Mouse (Mus musculus): ENCODE results near the gene Ogn. TPM values are rescaled to one million over a fixed set of nuclear protein-coding genes. Genes with fewer than 3 reads are reported as not detected.
"Not testable (repeated sequence)": the region's sequence is repeated elsewhere in the genome, so short reads cannot be mapped to it uniquely, and the experiment has no call there.

The Ogn gene
- total RNA-seq (2021): 100 to 1,000 TPM; 115 to 119 TPM
- long read RNA-seq, experiment 1, transcript Ogn-201 (7 exons, 2,566 nt): major isoform, 33 of 68 reads
- long read RNA-seq, experiment 1, partial matches to known transcripts: 30 of 68 reads
- long read RNA-seq, experiment 1, other reads (novel, unspliced or antisense): 5 of 68 reads
- long read RNA-seq, experiment 2, transcript Ogn-201 (7 exons, 2,566 nt): major isoform, 23 of 53 reads
- long read RNA-seq, experiment 2, partial matches to known transcripts: 25 of 53 reads
- long read RNA-seq, experiment 2, other reads (novel, unspliced or antisense): 5 of 53 reads

DNA sequence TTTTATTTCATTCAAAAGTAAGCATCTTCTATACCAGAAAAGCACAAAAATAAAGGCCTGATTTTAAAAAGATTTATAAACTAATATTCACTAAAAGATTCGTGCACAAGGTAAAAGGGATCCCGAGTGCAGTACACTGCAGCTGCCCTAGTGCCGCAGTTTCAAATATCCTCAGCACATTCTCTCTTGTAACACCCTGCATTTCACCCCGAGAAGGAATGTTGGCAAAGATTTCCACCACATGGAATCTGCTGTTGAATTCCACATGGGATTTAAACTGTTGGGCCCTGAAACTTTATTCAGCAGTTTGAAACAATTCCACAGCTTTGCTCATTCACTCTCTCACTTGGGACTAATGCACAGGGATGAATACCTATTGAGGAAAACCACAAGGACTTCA is at the start of gene Ogn:
Ogn (plus strand) TSS at position 333 of the 400 bp plus-strand sequence.
- DNase-seq: peak; percentile 13

DNA sequence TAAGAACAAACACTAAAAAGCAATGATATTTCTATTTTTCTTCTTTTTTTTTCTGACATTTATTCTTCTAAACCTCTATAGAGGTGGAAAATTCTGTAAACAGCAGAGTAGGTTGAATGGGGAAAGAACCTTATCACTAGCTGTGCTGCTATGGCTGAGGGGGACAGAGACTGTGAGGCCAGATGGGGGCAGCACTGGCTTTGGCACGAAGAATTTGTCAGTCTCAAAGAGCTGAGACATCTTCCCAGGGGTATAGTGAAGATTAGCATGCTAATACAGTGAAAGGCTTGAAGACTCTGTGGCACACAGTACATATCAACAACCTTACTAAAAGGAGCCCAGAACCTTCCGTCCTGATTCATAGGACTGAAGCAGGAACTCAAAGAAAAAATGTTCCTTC is 48.7 kb upstream of the Ogn start:
- DNase-seq: peak; percentile 41

DNA sequence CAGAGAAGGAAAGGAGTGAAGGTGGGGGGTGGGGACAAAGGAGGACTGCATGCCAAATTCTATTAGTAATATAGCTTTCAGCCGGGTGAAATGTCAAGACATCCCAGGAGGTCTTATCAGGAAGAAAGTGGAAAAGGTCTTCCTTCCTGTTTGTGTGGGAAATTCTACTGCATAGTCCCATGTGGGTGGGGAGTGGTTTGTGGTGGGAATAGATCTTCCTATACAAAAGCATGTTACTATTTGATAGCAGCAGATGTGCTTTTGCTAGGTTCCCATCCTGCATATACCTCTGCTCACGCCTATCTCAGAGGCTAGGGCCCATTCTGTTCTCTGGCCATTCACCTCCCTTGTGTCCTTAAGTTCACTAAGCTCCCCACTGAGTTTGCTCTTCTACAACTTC is 47.0 kb upstream of the Ogn start:
- no peak for DNase-seq

DNA sequence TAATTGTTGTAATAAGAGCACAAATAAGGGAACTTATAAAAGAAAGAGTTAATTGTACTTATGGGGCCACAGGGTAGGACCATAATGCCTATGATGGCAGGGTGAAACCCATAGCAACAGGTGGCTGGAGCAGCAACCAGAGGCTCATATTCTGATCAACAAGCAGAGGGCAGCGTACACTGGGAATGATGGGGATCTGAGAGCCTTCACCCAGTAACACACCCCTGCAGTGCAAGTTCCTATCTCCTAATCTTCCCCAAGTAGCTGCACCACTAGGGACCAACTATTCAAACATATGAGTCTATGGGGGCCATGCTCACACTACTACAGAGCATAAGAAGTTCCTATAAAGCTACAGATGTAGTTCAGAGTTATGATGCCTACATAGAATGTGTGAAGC is 43.5 kb upstream of the Ogn start:
- DNase-seq: no peak

DNA sequence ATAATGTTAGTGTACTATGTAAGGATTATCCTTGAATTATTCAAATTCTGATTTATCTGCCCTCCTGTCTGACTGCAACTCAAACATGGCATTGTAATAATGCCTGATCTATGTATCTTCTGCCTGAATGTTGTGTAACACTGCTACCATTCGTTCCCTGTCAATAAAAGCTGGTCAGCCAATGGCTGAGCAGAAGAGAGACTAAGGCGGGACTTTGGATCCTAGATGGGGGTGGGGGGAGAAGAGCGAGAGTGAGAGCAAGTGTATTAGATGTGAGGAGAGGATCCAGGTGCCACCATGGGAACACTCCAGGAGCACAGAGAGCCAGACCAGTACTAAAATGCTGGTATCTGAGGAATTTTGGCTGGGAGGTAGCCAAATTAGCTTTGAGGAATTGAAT is 37.5 kb upstream of the Ogn start:
- no peak for DNase-seq

DNA sequence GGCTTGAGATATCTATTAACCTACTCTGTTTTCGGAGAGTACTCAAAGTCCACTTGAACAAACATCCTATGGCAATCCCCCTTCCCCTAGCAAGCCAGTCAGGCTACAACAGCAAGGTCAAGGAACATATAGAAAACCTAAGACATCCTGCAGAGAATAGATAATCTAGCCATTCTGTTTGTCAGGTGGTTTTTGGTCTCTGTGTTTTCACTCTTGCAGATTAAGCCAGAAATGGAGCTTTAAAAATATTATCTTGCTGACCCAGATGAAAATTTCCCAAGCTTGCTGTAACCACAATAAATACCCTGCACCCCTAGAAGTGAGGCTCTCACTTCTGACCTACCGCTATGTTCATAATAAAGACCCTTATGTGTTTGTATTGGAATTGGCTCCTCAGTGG is 36.4 kb upstream of the Ogn start:
- no peak for DNase-seq

DNA sequence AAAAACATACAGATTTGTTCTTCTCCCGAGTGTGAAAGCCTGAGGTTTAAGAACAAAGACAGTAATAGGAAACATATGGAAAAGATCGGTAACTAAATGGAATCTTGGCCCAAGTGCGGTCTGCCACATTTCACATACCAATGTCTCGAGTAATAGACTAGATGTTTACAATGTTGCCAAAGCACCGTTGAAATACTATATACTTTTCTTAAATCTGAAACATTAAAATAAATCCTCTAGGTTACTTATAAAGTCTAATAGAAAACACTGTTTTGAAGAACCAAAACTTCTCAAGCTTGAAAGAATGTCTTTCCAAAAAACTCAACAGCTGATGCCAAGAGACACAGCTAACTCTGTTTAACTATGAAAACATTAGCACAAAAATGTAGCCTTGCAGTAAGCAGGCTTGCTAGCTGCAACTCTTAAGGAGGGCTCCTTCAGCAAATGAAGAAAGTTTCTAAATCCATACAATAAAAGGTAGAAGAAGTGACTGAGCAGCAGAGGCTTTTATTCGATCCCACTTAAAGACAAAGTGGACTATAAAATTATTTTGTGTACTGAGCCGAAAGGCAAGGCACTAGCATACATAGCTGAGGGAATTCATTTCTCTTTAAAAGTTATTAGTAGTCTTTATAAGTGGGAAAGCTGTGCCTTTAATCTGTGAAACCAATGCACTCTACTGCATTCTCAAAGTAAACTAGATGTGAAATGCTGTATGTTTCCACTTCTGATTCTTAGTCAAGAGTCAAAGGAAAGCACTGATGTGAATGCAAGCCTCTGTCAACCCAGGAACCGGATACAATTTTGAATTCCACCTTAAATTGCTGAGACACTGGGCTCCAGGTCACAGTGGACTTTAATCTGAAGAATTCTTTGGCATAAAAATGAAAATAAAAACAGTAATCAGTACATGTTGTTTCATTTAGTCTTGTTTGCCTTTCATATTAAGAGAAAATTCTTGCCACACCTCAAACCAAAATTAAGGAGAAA is 26.0 kb upstream of the Ogn start, which contains the start of gene Omd:
Omd (plus strand) TSS at position 922 of the 990 bp plus-strand sequence.
- no peak for DNase-seq

DNA sequence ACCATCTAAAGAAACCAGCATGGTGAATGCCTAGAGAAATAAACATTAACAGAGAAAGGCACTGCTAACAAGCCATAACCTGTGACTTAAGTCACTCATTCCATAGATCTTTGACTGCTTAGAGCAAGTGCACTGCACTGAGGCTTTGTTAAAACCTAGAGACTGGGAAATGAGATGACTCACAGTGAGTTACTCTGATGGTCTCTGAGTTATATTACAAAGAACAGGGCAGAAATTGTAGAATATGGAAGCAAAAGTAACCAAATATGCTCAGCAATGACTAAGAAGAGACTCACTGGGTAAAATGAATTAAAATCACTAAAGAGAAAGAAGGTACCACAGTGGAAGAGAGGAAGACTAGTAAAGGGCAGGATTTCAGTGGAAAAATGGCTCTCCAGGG is 24.0 kb upstream of the Ogn start:
- no peak for DNase-seq

DNA sequence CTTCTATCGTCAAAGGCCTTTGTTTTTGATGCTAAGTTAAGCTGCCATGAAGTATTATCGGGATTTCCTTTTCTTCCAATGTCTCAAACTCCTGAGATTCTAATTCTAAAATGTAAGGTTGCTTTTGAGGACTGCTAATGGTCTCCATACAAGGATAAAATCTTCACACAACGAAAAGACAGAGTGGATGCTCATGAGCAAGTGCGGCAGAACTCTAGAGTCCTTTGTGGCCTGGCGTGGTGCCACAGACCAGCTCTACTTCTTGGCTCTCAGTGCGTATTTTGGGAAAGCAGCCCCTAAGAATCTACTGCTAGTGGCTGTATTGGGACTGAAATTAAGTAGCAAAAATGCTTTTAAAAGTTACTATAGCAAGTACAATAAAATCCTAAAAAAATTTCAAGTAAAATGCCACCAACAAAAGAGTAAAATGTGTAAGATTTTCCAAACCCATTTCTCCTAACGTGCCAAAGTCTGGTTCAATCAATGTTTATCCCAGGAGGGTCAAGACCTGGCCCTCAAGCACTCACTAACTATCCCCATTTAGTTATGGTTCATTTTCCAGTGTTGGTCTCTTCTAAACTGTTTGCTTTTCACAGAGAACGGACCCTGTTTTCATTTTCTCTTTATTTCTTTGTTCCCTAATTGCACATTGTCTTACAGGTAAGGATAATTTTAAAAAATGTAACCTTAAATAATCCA is 23.4 kb upstream of the Ogn start:
- DNase-seq: peak; percentile 55

DNA sequence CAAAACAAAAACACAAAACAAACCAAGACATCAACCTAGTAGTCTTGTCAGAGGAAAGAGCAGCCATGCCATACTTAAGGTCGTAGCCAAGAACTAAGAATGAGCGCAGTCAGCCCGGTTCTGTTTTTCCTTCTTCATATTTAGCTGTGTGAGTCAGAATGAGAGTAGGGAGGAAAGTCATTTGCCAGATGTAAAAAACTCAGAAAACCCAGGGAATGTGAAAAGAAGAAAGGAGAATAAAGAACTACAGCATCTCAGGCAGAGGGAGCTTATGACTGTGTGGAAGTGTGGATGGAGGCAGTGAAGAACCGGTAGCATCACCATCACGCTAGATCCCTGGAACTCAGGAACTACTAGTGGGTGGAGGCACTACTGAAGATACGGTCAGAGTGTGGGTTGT is 21.8 kb upstream of the Ogn start:
- no peak for DNase-seq

DNA sequence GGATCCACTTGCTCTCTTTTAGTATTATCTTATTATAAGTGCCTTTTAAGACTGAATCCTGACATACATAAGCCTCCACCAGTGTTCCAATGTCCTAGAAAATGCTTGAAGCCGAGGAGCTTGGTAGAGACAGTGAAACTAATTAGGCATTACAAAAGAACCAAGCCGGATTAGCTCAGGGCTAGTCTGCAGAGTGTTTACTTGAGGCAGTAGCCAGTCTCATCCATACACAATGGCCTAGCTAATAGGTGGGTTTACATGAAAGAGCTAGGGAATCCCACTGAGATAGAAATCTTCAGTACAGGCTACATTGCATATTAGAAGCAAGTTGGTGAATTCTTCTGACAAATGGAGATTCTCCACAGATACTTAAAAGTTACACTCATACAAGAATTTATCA is 5.3 kb upstream of the Ogn start:
- not testable (repeated sequence) for DNase-seq

DNA sequence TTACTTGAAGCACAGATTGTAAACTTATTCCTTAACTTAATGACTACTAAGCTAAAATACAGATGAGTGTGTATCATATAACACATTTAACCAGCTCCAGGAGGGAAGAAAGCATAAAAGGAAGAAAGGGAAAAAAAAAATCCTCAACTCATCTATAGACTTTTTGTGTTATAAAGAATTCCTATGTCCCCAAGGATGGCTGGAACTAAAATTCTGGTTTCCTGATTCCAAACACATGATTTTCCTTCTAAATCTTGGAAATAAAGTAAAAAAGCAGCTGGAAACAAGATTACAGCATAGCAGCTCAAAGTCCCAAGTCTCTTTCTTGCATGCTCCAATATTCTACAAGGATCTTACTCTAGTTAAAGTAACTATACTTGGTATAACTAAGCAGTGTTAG is 4.2 kb upstream of the Ogn start:
- DNase-seq: no peak

DNA sequence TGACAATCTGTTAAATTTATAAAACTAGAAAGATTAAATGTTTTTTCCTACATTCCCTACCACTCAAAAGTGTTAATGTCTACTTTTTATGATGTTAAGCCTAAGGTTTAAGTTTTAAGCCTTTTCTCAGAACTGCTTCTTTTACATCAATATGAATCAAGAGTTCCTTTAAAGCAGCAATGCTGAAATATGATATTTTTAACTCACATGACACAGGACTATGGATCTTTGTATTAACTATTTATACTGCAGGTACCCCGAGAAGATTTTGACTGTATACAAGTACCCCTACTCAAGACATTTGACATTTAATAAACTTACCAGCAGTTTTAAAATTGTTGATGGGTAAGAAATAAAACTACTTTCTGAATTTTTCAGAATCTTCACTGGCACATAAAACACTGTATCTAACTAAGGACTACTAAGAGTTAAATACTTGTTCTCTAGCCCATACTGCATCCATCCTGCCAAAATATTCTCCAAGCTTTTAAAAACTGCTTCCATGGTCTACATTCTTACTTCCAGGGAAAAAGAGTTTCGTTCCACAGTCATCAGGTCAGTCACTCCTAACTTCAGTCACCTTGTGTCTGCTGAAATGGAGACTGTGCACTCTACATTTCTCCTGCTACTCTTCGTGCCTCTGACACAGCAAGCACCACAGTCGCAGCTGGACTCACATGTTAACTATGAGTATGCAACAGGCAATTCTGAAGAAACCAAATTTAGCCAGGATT is 910 bp downstream of the Ogn start:
- no peak for DNase-seq

DNA sequence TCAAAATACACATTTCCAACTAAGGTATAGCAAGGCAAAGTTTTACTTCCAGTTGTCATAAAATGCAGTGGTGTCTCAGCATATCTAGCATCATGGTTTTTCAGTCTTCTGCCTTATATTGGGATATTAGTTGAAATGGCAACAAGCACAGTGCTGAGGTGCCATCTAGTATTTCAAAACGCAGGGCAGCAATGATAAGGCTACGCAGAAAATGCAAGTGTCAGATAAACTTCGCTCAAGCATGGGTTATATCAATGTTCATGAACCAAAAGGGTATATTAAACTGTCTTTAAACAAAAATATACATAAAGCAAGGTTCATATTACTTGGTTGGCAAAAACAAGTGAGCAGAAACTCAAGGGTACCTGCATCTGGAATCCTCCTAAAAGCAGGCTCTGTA is 9.2 kb downstream of the Ogn start:
- no peak for DNase-seq

DNA sequence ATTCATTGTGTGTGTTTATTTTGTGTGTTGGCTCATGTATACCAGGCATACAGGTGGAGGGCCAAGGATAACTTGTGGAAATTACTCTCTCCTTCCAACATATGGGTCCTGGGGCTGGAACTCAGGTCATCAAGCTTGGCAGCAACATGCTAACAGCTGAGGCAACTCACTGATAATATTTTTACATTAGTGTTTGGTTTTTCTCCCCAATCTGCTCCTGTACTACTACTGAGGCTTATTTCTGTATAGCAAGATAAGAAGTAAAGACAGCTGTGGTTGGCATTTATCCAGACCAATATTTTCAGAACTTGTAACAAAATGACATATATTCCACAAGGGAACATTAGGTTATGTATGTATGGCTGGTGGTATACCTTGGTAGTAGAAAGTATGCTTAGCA is 10.5 kb downstream of the Ogn start:
- DNase-seq: no peak

DNA sequence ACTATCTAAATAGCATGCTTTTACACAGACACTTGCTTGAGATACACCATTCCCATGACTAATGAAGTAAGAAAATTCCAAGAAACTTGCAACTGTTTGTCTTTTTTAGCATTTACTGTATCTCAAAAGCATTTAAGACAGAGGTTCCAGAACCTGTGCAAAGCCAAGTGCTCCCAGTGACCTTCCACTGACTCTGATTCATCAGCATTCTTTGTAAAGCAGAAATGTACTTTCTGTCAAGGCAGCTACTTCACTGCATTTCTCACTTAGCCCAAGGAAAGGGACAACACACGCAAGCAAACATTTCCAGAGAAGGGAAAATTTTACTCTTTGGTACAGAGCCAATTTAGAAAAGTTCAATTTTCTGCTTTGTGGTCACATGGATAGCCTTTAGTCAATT is 15.4 kb downstream of the Ogn start:
- DNase-seq: no peak

DNA sequence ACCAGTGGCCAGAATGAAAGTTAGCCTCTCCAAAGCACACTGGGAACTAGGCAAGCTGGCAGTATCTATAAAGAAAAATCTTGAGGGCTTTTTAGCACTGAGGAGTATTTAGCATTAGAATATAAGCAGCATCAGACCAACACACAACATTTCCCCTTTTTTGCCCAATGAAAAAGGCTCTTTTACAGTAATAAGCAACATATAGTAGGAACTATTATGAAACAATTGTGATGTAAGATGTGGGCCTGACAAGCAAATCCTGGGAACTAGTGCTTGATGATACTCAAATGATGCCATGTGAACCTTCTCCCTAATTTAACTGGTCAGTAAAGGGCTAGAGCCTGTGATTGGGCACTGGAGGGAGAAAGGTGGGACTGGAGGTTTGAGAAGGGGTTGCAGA is 20.3 kb downstream of the Ogn start:
- DNase-seq: no peak

DNA sequence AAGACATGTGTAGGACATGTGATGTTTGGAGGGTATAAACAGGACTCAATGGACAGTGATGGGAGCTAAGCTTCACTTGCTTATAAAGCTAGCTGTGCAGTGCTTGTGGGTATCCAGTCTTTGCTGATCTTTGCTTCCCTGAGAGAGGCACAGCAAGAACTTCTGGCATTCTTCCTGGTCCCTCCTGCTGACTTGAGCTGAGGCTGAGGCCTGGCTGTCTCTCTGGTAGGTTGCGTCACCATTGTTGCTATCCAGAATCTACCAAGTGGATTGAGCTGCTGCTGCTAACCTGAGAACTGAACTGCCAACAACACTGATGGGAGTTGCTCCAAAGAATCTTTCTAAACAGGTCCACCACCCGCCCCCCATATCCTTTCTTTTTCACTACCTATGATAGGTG is 21.2 kb downstream of the Ogn start:
- DNase-seq: no peak

DNA sequence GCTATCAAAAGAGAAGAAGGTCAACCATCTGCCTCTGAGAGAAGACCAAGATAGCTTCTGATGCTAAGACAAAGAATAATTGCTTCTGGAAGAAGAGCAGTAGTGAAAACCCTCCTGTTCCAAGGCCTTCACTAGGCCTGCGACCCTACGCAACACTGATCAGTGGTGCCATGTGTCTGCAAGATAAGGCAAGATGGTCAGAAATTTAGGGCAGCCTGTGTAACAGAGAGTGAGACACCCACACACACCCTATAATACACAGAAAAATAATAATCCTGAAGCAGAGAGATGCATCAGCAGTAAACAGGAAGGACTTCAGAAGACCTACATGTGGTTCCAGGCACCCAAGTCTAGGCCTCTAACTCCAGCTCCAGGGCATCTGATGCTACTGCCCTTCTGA is 32.1 kb downstream of the Ogn start:
- no peak for DNase-seq

DNA sequence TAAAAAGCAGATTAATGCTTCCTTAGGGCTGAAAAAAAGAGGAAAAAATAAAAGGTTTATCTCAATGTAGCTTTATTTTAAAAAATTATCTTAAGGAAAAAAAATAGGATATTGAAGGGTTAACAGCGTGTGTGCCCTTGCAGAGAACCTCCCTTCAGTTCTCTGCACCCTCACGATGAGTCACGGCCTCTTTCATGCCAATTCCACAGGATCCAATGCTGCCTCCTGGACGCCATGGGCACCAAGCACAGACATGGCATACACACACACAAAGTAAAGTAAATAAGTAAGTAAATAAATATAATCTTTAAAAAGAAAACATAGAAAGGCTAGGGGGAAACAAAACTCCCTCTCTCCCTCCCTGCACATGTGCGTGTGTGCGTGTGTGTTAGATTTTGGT is 34.8 kb downstream of the Ogn start:
- DNase-seq: no peak

DNA sequence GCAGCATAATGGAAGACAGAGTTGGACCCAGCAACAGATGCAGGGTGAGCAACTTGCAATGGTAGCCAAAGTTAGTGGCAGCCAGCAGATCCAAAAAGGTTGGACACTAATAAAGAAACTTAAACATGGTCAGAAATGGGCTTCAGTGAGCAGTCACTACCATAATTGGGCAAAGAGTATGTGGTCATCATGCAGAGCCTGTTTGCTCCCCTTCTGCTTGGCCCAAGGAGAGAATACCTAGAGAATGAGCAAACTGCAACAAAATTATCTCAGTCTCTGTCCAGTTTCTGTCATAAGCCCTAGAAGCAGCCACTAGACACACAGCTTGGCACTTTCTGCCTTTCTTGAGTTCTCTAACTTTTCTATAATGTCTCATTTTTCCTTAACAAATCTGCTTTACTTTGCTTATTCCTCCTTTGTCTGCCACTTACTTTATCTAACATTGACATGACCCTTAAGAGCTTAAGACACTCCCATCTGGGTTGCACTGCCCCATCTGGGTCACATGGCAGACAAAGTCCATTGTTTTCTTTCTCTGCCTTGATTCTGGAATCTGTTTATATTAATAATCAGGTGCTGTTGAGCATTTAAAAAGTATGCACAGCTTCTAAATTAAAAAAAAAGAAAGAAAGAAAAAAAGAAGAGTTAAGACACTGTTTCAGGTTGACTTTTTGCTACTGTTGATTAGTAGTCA is 36.0 kb downstream of the Ogn start:
- no peak for DNase-seq
